Mouse (Mus musculus) stomach, embryonic 14.5 days (tissue): ENCODE data around the gene Sox5. TPM values are rescaled to one million over a fixed set of nuclear protein-coding genes. Genes with fewer than 3 reads are reported as not detected.
A peak's percentile ranks its signal among the peaks of the same experiment; 100 is the strongest.

Source experiments
- ATAC-seq: fragments of 200-750 bp; cut with Nextera tagmentation; 2 replicates; pipeline ENCODE4 v1.8.0; 2017; ENCODE audit warnings: low read depth, moderate TSS enrichment; ENCODE audit not compliant: insufficient number of reproducible peaks, insufficient read depth, low FRiP score
- H3K27ac ChIP-seq: fragments of 300-500 bp; sonication (generic); 2 replicates; pipeline ENCODE4 v1.5.1; 2014; ENCODE audit warnings: mild to moderate bottlenecking, low read length, moderate library complexity, mixed read lengths
- H3K27me3 ChIP-seq: fragments of 300-500 bp; sonication (generic); 2 replicates; pipeline ENCODE4 v1.6.1; 2014; ENCODE audit warnings: low read length, control low read depth, mixed read lengths; ENCODE audit not compliant: control insufficient read depth, insufficient read depth
- H3K36me3 ChIP-seq: fragments of 300-500 bp; sonication (generic); 2 replicates; pipeline ENCODE4 v1.6.1; 2014; ENCODE audit warnings: mild to moderate bottlenecking, control low read depth, low read length, moderate library complexity, mixed read lengths; ENCODE audit not compliant: control insufficient read depth, insufficient read depth
- H3K4me1 ChIP-seq: fragments of 300-500 bp; sonication (generic); 2 replicates; pipeline ENCODE4 v1.6.1; 2014; ENCODE audit warnings: low read length, control low read depth, mixed read lengths; ENCODE audit not compliant: control insufficient read depth, insufficient read depth
- H3K4me2 ChIP-seq: fragments of 300-500 bp; sonication (generic); replicated peaks from 2 replicates; pipeline ENCODE4 v1.6.1; 2014; ENCODE audit warnings: low read depth, low read length, control low read depth
- H3K4me3 ChIP-seq: fragments of 300-500 bp; sonication (generic); 2 replicates; pipeline ENCODE4 v1.5.1; 2014; ENCODE audit warnings: low read depth, low read length, control low read depth
- H3K9ac ChIP-seq: fragments of 300-500 bp; sonication (generic); replicated peaks from 2 replicates; pipeline ENCODE4 v1.6.1; 2014; ENCODE audit warnings: low read depth, mild to moderate bottlenecking, control low read depth, low read length, moderate library complexity, mixed read lengths
- H3K9me3 ChIP-seq: fragments of 300-500 bp; sonication (generic); 2 replicates; pipeline ENCODE4 v1.6.1; 2016; ENCODE audit warnings: low read depth, low read length, control low read depth; ENCODE audit not compliant: control insufficient read depth
- WGBS: fragments of 180-500 bp; shearing (Covaris S2); extraction: QIAGEN DNeasy Blood & Tissue Kit; methylation state at CpG from one replicate; pipeline ENCODE4 v1.1.7; 2014; 5-methylcytosine and 5-hydroxymethylcytosine counted together
- polyA plus RNA-seq: library from polyadenylated mRNA; unstranded; fragments of >200 nt; fragmentation: Nextera tagmentation; extraction: Ambion mirVana; gene quantifications from 2 replicates; pipeline ENCODE4 v1.2.1, GENCODE M21; 2014

Sox5 gene
- polyA plus RNA-seq, 1 experiment from 2014 or later = 30.3 TPM

DNA sequence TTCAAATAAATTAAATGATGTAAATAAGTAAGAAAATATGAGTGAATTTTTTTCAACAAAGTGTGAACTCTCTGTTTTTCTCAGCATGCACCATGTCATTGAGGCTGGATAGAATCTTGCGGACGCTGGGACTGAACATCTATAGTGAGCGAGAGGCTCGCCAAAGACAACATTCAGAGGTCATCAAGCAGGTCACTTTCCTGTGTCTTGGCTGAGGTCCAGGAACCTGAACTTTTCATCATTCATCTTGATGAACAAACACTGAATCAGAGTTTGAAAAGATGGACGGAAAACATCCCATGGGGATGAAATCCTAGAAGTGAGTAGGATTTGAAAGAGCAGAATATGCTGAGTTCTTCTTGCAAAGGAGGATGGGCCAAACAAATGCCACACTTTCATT, 729.3 kb downstream of the Sox5 start:
- Histone ChIP-seq H3K4me1 (peaks cover 8% of the 10 kb centered on the region), H3K9ac (no peak overlapping the region), H3K36me3 (no peaks in the 10 kb centered on the region), H3K9me3 (no peaks in the 10 kb centered on the region), H3K27ac (no peak overlapping the region), H3K27me3 (no peaks in the 10 kb centered on the region), H3K4me3 (no peak overlapping the region), H3K4me2 (no peak overlapping the region)
- 47% methylated on average over 5 of the region's 5 CpGs for WGBS
- ATAC-seq = no peak

DNA sequence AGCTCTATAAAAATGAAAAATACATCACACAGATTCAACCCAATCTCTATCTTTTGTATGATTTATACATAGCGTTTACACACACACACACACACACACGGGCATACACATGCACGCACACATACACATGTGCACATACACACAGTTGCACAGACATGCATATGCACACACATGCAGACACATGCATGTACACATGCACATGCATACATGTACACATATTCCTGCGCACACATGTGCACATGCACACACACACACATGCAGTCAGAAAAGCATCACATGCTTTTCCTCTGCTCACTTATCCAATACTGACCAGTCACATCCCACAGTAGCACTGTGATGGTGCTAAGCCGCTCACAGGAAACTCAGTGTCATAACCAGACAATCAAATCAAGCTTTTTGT, 730.5 kb downstream of the Sox5 start:
- H3K27ac ChIP-seq = no peak overlapping the region
- no peaks in the 10 kb centered on the region for H3K36me3 ChIP-seq
- no peak overlapping the region for H3K4me3 ChIP-seq
- WGBS = 96% methylated on average over 5 of the region's 5 CpGs
- 0 out of 2 replicates have a peak, but pooled peaks cover under 1% of the 10 kb centered on the region for H3K4me1 ChIP-seq
- H3K27me3 ChIP-seq = no peaks in the 10 kb centered on the region
- H3K9ac ChIP-seq = no peak overlapping the region
- no peak overlapping the region for H3K4me2 ChIP-seq
- no peak for ATAC-seq
- no peaks in the 10 kb centered on the region for H3K9me3 ChIP-seq

DNA sequence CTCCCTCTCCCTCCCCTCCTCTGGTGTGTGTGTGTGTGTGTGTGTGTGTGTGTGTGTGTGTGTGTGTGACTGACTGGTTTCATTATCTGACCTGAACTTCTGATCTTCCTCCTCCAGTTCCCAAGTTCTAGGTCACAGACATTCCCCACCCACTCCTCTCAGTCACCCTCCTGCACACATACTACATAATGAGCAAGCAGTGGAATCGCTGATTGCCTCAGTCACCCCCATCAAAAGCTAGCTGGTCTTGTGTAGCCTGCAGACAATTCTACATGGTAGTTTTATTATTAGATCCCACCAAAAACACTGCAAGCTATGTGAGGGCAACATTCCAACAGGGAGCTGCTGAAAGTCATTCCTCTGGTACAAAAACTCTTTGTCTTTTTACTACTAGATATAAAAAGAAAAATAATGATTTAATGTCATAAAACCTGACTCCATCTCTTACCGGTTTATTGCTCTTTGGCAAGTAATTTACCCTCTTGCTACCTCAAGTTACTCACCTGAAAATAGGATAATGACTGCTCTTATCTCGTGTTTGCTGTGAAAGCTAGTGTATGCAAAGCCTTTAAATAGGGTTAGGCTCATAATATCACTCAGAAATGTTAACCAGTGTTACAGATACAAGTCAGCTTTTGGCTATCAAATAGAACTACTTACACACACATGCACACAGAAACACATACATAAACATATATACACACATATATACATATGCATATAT, 733.4 kb downstream of the Sox5 start:
- no peak overlapping the region for H3K27ac ChIP-seq
- WGBS = 74% methylated on average over 3 of the region's 3 CpGs
- no peak for ATAC-seq
- no peak overlapping the region for H3K9ac ChIP-seq
- H3K4me2 ChIP-seq = no peak overlapping the region
- H3K4me3 ChIP-seq = no peak overlapping the region
- H3K9me3 ChIP-seq = no peaks in the 10 kb centered on the region
- no peaks in the 10 kb centered on the region for H3K27me3 ChIP-seq
- H3K4me1 ChIP-seq = no peaks in the 10 kb centered on the region; the same call in 1 of the 2 replicates
- H3K36me3 ChIP-seq = no peaks in the 10 kb centered on the region

DNA sequence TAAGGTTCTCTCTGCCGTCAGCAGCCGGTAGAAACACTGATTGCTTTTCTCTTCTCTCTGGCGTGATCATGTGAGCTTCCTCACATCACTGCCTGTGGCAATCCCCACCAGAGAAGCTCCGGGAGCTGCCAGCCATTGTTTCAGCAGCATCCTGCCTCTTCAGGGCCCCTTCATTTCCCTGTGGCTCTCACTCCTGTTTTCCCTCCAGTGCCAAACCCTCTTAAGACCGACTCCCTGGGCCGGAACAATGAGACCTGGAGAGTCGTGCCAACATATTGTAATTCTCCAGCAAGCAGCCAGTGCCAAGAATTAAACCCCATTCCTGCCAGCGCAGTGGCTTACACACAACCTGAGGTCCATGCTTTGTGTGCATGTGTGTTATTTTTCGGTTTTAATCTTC, 736.3 kb downstream of the Sox5 start:
- Histone ChIP-seq H3K27ac (no peak overlapping the region), H3K4me3 (no peak overlapping the region), H3K36me3 (no peaks in the 10 kb centered on the region), H3K27me3 (no peaks in the 10 kb centered on the region), H3K9me3 (no peaks in the 10 kb centered on the region), H3K4me1 (no peaks in the 10 kb centered on the region; the same call in 1 of the 2 replicates), H3K4me2 (no peak overlapping the region), H3K9ac (no peak overlapping the region)
- 51% methylated on average over 9 of the region's 9 CpGs for WGBS
- no peak for ATAC-seq

DNA sequence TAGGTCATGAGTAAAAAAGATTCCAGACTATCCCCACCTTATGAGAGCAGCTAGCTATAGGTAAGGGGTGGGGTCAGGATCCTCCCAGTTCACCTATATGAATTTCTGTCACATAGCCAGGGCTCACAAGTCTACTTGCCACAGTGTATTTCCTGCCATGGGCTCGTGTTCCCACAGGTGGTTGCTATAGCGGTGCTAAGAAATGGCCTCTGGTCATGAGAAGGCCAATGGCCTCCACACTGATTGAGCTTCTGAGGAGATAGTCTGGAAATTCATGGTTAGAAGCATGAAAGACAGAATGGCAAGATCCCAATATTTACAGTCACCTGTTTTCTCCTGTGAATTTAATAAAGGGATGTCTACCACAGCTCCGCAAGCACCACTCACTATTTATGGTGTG, 737.4 kb downstream of the Sox5 start:
- ATAC-seq = no peak
- no peaks in the 10 kb centered on the region for H3K36me3 ChIP-seq
- no peaks in the 10 kb centered on the region; the same call in 1 of the 2 replicates for H3K4me1 ChIP-seq
- 88% methylated on average over 3 of the region's 3 CpGs for WGBS
- peak overlapping the region; percentile 33; the same call in 1 of the 2 replicates for H3K27ac ChIP-seq
- no peak overlapping the region for H3K4me3 ChIP-seq
- H3K9ac ChIP-seq = no peak overlapping the region
- no peaks in the 10 kb centered on the region for H3K9me3 ChIP-seq
- H3K4me2 ChIP-seq = no peak overlapping the region
- H3K27me3 ChIP-seq = no peaks in the 10 kb centered on the region

DNA sequence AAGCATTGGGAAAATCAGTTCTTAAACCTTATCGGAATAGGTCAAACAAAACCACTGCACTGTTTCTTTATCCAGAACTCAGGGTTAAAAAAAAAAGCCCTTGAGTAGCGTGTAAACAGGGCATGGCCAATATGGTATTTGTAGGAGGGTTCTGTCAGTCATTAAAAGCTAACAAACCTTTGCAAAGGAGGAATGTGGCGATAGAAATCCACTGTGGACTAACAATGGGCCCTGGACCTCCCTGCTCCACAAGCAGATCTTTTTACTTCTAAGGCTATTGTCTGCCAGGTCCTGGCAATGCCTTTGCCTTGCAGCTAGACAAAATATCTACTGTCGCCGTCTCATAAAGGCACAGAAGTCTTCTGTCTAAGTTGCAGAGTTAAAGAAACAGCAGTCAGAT, 738.8 kb downstream of the Sox5 start:
- H3K9me3 ChIP-seq = no peaks in the 10 kb centered on the region
- H3K36me3 ChIP-seq = no peaks in the 10 kb centered on the region
- H3K4me3 ChIP-seq = no peak overlapping the region
- WGBS = 42% methylated on average over 5 of the region's 5 CpGs
- no peak overlapping the region for H3K4me2 ChIP-seq
- peak overlapping the region; percentile 80 for H3K27ac ChIP-seq
- H3K27me3 ChIP-seq = no peaks in the 10 kb centered on the region
- no peaks in the 10 kb centered on the region; the same call in 1 of the 2 replicates for H3K4me1 ChIP-seq
- no peak overlapping the region for H3K9ac ChIP-seq
- peak; percentile 33 for ATAC-seq

DNA sequence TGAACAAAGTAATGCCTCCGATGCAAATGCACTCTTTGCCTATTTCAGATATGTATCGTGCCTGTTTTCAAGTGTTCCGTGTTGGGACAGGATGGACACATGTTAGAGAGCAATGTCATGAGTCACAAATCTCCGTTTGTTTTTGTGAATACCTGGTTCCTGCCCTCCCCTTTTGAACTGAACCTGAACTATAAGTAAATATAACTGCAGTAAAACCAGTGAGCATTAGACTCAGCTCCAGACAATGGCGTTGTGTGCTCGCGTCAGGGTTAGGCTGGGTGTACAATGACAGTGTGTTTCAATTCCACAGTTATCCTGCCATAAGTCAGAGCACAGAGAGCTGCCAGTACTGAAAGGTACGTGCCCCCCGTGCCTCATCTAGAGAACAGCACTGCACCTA, 739.8 kb downstream of the Sox5 start:
- Histone ChIP-seq H3K27ac (peak overlapping the region; percentile 69; the same call in 1 of the 2 replicates), H3K4me3 (no peak overlapping the region), H3K9me3 (no peaks in the 10 kb centered on the region), H3K36me3 (no peaks in the 10 kb centered on the region), H3K4me2 (no peak overlapping the region), H3K4me1 (no peaks in the 10 kb centered on the region; the same call in 1 of the 2 replicates), H3K9ac (no peak overlapping the region), H3K27me3 (no peaks in the 10 kb centered on the region)
- 71% methylated on average over 9 of the region's 9 CpGs for WGBS
- peak; percentile 83 for ATAC-seq

DNA sequence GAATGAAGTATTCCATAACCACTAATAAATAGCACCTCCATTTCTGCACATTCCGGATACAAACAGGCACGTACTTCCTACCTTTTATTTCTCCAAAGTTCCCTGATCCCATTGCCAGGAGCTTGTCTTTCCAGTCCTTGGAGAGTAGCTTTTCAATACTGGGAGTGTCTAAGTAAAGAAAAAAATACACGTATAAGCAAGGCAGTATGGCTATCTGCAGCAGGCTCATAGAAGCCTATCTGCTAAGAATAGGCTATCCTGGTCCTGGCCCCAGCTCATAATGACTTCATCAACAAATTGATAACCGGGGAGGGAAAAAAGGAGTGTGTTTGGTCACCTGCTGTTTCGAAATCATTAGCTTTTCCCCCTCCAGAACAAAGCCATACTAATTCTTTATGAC, 740.6 kb downstream of the Sox5 start:
- H3K9me3 ChIP-seq = no peaks in the 10 kb centered on the region
- H3K4me3 ChIP-seq = no peak overlapping the region
- H3K36me3 ChIP-seq = no peaks in the 10 kb centered on the region
- H3K27me3 ChIP-seq = no peaks in the 10 kb centered on the region
- no peak for ATAC-seq
- H3K9ac ChIP-seq = no peak overlapping the region
- H3K4me1 ChIP-seq = no peaks in the 10 kb centered on the region; the same call in 1 of the 2 replicates
- H3K27ac ChIP-seq = peak overlapping the region; percentile 69
- 0 out of 2 replicates have a peak overlapping the region, but pooled peaks have one; percentile 5 for H3K4me2 ChIP-seq
- WGBS = 62% methylated on average over 5 of the region's 5 CpGs

DNA sequence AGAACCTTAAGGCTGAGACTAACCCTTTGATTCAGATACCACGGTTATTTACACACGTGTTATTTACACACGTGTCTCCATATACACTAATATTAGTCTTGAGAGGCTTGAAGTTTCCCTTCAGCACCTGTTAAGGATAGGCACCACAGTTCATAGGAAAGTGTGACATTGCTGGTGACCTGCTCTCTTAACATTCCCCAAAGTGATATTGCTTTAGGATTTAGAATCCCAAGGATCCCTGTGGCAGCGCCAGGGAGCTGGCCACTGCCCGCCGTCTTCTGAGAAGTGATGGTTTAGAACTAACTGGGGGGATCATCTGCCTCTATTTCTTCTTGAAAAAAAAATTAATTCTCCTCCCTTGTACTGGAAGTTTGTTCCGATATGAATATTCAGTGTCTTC, 741.4 kb downstream of the Sox5 start:
- no peaks in the 10 kb centered on the region; the same call in 1 of the 2 replicates for H3K4me1 ChIP-seq
- H3K27ac ChIP-seq = no peak overlapping the region; the same call in 1 of the 2 replicates
- no peaks in the 10 kb centered on the region for H3K27me3 ChIP-seq
- WGBS = 92% methylated on average over 7 of the region's 7 CpGs
- no peak for ATAC-seq
- no peaks in the 10 kb centered on the region for H3K9me3 ChIP-seq
- no peak overlapping the region for H3K4me3 ChIP-seq
- no peak overlapping the region for H3K9ac ChIP-seq
- no peaks in the 10 kb centered on the region for H3K36me3 ChIP-seq
- no peak overlapping the region for H3K4me2 ChIP-seq
